Mouse (Mus musculus) c-Kit-negative CD71-positive TER-119-positive erythroid progenitor cells, embryonic 14.5 days (primary cell): Measurements from ENCODE around the gene Lrmda.

ENCODE experiments used
- DNase-seq: peaks from one replicate; pipeline ENCODE4 v3.0.0-alpha.2; 2013; ENCODE audit warnings: low read depth, low spot score

Lrmda gene

DNA sequence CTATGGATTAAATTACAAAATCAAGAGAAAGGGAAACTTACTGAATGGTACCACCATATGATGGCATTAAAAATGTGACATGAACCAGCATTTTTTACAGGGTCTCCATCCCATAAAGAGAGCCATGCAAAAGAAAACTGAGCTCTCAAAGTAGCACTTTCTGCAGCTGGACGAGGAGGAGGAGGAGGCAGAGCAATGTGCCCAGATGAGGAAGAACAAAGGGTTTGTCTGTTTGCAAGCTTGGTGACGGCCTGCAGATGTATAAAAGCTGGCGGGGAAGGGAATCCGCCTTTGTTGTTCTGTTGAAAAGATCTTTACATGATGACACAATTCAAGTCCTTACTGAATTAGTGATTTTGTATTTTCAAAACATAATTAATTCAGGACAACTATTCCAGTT, 841.1 kb downstream of the Lrmda start:
- DNase-seq, result no peak

DNA sequence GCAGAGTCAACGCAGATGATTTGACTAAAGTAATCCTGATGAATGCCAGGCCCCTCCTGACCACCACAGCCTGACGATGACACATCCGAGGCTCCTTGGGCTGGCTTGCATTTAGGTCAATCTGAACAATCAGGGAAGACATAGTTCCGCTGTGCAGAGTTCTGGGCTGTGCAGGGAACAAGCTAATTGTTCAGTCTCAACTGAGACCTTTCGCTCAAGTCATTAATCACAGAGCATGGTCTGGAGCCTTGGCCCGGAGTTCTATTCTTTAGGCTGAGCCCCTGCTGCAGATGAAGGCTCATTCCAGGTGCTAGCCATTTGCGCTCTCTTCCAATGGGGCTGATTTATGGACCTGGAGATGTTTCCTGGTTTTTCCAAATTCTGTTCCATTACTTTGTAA, 844.6 kb downstream of the Lrmda start:
- no peak for DNase-seq

DNA sequence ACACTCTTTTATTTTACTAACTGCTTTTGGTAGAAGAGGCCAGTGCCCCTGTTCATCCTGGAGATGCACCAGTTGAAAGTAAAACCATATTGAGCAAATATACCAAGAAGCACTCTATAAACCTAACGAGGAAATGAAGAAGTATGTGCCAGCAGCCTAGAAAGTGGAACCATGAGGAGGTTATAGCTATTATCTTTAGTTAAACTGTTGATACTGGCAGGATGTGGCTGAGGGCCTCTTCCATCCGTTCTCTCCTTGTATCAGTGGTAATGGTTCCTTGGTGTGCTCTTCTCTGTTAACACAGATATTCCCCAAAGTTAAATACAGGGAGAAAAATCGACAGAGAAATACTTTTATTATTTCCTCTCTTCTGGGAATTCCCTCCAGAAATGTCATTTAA, 855.1 kb downstream of the Lrmda start:
- DNase-seq, result no peak

DNA sequence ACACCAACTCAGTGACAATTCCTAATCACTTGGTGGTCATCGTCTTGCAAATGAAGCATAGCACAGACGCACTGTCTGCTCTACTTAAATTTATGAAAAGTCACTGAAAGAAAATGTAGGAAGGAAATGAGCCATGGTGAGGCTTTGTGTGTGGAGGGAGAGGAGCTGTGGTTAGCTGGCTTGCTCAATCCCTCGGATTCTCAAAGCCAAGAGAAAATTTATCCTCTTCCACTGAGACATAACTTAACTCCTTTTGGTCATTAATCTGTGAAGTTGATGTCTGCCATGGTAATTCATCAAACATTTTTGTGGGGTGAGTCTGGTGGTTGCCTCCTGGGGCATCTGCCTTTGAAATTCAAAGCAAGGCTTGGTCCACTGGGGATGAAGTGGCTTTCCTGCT, 867.7 kb downstream of the Lrmda start:
- no peak for DNase-seq

DNA sequence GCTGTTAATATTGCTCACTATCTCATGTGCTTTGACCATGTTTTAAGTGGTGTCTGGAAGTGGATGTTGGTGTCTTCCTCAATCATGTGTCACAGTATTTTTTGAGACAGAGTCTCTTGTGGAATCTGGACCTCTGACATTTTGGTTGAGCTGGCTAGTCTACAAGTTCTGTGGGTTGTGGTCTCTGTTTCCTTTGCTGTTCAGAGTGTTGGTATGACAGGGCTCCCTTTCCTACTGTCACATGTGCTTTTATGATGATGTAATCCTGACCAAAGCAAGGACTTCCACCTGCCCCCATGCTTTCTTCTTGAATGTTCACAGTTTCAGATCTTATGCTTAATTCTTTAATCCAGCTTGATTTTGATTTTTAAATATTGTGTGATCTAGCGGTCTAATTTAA, 879.8 kb downstream of the Lrmda start:
- no peak for DNase-seq

DNA sequence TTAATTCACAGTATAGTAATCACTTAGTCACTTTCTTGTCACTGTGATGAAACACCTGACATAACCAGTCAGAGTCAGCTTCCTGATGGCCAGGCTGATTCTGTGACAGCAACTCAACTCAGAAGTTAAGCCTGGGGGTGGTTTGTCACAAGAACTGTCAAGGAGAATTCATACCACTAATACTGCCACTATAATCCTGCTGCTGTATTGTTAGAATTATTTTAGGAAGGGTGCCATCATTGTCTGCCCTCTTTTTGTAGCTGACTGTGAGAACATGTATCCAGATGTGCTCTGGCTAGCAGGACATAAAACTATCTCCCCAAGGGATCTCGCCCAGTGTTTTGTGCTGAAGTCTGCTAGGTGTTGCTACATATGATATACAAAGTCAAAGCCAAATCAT, 882.6 kb downstream of the Lrmda start:
- DNase-seq, result no peak

DNA sequence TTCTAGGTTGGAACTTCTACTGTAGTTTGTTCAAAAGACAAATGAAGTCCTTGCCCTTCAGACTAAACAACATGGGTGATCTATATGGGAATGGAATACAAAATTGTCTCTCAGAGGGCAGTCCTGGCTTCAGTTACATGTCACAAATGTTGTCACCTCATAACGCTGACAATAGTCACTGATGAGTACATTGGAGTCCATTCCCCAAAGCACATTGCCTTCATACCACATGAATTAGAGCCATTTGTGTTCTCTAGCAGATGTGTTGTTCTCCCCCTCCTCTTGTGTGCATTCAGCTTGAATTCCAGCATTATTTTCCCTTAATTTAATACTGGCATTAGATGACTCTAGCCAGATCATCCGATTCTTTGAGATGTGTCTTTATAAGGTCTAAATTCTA, 883.4 kb downstream of the Lrmda start:
- DNase-seq, result no peak

DNA sequence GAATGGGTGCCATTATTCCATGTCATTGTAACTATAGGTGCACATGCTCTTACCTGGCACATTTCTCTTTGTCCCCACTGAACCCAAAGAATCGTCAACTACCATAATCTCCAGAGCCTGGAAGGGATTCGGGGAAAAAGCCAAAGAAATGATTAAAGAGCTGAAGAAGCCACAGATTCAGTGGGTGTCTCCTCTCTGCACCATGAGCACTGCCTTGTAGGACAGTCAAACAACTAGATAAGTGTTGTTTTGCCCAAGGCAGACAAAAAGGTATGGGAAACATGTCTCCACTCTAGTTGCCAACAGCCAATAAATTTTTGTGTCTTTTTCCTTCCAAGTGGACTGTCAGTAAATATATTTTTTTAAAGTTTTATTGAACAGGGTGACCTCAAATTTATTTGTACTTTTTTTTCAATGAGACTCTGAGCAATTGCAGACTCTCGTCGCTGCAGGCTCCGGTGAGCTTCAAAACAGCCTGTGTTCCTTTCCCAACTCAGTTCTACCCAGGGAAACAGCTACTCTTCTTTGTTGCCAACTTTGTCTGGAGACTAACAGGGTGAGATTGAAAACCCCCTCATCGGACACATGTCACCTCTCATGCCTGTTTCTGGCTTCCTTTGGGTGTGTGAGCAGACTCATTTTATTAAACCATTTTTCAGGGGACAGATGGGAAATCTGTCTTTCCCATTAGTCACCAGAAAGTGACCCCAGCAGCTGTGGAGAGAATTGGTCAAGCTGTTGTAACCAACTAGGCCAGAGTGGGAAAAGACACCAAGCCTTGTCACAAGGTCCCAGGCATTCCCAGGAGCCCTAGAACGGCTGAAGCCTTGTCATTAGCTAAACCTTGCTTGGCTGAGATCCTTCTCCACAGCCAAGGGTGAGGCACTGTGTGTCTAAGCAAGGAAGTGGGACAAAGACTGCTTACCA, 886.5 kb downstream of the Lrmda start:
- no peak for DNase-seq

DNA sequence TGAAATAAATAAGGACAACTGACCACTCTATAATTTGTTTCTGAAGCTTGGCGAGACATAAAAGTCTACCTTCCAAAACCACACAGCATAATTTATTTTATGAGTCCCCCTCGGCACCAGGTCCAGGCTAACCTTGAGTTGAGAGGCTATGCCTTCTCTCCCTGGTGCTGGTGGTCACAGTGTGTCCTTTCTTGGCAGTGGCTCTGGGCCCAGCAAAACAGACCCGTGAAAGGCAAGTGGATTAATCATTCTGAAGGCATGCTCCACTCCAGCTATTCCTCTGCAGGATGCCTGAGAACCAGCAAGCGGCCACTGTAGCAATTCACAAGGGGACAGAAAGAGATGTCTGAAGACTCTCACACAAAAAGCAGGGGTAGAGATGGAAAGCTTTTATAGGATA, 887.2 kb downstream of the Lrmda start:
- no peak for DNase-seq

DNA sequence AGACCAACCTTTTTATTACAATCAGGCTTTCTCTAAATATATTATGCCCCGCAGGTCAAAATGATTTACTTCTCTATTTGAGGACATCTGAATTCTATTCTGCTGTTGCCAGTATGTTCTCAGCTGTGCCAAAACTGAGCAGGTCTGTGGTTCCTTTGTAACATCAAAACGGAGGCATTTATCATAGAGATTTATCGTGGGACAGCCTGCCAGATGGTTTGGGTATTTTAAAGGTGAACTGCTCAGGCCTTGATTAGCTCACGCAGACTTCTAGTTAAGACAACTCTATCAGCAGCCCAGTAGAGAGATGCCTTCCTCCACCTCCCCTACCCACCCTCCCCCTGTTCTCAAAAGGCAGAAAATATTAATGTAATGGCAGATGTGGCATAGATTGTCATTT, 887.7 kb downstream of the Lrmda start:
- DNase-seq, result no peak

DNA sequence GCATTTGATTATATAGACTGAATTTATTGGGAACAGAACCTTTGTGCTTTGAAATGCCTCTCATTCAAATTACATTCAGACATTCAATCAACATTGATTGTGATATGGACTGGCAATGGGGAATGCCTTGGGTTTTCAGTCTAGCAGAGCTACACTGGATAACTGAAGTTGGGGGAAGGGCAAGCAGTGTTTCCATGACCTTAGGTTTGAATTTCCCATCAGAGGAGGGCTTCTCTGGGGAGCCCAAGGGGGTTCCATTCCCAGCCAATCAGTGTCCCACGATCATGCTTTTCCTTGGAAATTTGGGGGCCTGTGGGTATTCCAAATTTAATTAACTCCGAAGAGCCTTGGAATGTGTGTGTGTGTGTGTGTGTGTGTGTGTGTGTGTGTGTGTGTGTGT, 888.5 kb downstream of the Lrmda start:
- no peak for DNase-seq

DNA sequence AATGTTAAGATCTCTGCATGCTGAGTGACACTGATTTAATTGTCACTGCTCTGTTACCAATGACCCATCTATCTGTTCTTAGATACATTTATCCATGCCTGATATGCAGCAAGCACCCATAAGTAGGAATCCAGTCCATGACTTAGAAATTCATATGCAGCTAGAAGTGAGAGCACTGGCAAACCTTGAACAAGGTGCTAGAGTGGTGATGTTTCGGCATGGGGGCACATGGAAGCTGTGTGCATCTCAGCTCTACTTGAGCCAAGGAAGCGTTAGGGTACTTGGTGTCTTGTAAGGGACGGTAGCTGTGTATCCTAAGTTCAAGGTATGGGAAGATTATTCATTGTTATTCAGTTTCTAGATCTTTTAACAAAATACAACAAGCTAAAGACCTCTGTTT, 896.0 kb downstream of the Lrmda start:
- no peak for DNase-seq

DNA sequence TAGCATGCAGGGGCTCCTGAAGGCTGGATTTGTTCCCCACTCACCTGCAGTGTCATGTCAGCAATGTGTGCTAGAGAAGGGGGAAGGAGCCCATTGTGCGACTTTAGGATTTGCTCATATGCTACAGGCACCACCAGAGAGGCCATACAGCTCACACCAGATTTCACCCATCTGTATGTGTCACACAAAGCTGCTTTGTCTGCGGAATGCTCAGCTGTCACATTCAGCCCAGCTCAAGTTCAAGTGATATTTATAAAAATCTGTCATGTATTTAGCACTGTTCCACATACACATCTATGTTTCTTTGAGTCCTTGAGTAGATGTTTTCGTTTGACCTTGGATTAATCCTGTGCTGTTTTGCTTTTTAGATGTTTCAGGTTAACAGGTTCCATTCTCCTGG, 899.0 kb downstream of the Lrmda start:
- DNase-seq, result no peak

DNA sequence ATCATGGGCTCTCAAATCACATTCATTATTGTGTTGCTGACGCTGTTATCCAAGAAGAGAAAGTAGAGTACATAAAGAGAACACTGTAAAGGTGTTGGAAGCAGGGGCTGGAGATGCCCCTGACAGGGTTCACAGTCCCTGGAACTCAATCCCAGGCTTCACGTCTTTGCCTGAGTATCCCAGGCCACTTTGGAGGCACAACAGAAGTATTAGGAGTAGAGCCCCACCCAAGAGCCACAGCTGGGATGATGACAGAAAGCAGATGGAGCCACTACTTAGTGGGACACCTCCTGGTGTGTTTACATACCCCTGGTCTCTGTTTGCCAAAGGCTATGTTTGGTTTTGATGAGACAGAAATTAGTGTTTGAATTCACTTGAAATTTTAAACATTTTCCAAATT, 899.4 kb downstream of the Lrmda start:
- no peak for DNase-seq

DNA sequence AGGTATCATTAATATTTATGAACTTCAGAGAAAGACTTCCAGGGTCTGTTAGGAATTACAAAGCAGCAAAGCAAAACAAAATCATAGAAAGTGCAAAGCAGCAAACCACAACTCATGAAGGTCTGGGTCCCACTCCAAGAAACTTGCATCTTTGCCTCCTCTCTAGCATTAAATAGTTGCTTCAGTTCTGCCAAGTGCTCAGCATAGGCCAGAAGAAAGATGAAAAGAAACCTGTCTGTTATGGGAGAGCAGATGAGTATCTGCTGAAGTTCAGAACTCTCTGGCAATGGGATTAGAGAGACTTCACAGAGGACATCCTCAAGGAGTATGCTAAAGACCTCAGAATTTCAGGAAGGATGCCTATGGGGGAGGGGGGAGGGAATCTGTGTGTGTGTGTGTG, 901.6 kb downstream of the Lrmda start:
- no peak for DNase-seq

DNA sequence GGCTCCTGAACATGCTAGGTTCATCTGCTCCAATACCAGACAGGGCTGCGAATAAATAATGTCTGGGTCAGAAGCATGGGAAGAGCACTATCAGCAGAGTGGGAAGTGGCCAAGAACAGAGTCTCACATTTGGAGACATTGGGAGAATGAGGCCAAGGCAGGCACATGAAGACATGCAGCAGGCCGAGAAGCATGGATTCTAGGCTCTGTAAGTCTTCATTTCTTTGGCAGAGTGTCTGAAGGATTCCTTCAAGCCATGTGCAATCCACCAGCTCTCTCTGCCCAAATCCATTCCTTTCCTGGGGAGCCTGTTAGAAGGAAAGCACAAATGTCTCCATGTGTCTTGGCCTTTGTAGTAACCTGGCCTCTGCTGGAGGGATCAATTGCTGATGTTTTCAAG, 902.3 kb downstream of the Lrmda start:
- no peak for DNase-seq

DNA sequence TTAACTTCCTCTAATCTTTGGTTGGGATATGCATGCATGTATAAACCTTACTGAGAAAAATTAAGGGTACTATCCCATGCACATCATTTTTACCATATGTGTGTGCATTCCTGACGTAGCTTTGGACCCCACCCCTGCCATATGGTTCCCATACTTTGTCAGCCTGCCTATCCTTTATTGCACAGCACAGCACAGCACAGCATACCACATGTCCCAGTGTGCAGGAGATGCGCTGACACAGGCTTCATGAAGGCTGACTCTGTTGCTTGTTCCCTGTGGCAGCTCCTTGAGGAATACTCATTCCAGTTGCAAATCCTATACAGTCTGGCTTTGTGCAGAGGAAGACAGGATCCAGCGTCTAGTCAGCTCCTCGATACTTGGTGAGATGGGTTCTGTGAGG, 903.1 kb downstream of the Lrmda start:
- DNase-seq, result no peak

DNA sequence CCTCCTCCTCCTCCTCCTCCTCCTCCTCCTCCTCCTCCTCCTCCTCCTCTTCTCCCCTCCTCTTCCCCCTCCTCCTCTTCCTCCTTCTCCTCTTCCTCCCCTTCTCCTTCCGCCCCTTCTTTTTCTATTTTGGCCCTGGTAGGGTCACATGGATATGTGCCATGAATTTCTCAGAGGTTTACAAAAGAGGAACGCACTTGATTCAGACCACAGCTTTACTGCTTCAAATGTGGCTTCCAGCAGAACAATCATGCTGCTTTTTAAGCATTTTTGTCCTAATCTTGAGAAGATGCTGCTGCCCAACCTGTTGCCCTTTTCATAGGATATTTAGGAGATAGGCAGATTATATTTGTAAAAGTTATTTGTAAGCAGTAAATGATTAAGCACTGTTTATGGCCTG, 903.7 kb downstream of the Lrmda start:
- no peak for DNase-seq

DNA sequence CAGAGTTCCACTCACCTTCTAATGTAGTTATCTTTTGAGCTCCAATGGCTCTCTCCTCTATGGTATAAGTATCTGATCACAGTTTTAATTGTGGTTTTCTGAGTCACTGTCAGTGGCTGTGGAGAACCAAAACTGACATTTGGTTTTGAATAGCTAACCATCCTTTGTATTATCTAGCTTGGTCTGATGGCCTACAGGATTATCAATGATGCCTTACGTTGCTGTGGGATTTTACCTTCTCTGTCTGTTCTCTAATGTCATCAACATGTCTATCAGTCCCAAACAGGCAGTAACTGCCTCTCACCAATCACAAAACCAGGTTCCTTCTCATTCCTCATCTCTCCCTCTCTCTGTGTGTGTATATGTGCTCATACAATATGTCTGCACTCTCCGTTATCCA, 908.8 kb downstream of the Lrmda start:
- DNase-seq, result no peak

DNA sequence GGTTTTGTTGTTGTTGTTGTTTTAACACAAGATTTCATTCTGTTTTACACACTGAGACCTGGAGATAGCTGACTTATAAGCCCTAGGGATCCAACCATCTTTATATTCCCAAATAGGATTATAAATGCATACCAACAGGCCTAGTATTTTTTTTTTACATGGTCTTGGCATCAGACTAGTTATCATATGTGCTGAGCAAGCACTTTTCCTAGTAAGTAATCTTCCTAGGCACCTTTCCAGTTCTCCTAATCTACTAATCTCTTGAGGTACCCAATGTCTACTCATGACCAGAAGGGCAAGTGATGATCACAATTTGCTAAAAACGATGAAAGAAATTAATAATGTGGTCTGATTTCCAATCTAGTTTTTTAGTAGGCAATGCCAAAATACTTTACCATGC, 909.2 kb downstream of the Lrmda start:
- no peak for DNase-seq

DNA sequence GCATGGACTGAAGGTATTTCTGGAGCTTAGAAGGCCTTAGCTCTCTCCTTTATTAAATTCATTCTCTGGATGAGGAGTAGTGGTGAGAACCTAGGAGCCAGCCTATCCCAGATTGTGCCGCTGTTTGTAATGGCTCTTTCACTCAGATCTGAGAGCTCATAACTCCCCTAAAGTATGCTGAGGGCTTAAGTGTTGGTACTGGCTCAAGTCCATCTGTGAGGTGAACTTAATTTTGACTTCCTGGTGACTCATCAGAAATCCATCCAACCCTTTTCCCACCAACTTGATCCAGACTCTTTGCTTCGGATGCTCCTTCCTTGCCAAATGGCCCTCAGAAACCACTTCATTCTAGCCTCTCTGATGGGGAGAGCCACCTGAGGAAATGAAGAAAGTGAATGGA, 910.1 kb downstream of the Lrmda start:
- no peak for DNase-seq

DNA sequence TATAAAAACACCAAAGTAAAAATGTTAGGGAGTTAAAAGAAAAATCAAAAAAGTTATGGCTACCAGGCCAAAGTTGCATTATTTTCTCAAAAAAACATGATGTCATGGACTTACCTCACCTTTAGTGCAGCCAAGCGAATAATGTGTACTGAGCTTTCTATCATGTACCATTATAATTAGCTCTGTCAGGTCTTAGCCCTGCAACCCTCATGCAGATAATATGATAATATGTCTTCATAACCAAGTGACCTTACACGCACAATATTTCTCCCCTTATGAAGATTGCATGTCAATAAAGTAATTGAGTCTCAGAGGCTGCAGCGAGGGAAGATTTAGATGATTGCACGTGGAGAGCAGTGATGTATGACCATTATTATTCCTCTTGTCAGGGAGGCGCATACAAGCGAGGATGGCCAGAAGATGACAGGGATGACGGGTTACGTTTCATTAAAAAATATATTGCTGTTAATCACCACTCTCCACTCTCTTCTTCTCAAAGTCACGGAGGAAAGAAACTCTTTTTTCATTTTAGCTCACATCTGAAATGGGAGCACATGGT, 911.1 kb downstream of the Lrmda start:
- no peak for DNase-seq

DNA sequence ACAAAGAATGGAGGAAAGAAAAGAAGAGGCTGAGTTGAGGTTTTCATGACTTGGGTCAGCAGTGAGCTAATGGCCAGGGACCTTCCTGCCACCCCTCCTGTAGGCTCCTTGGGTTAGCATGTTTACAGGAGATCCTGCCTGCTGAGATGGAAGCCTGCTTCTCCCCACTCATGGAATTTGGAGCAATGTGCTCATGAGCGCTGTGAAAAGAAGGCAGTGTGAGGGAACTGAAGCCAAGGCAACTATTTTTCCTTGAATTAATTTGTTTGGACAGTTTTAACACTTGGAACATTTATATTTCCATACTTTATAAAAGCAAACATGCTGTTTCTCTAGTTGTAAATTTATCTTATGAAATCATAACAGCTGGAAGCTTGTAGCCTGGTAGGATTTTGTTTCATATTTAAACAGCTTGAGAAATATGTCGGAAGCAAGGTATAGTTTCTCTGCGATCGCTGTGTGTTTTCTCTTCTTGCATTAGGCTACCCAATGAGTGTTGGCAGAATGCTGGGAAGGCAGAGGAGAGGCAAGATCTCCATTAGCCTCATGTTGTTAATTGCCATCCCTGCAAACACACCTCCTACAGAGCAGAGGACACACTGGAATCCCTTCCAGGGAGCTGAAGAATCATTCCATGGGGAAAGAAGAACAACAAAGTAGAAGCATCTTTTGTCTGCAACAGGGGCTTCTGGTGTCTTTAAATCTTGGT, 911.8 kb downstream of the Lrmda start:
- DNase-seq, result no peak
